Mouse (Mus musculus): Measurements from ENCODE around the gene Ppil3.

Gene Ppil3

GRCm38 (mm10) chr1:58445143-58445722 lies at the start of gene Ppil3, which contains the start of gene Nif3l1:
Gene Ppil3, minus strand, starts transcription at chr1:58445486.
Gene Nif3l1, plus strand, starts transcription at chr1:58445151.
- peak; percentile 91 for DNase-seq (ENCODE audit: low spot score)

GRCm38 (mm10) chr1:58482647-58483046 lies 37.4 kb upstream of the Ppil3 start:
- DNase-seq (ENCODE audit: low spot score): no peak

- DNase-seq (ENCODE audit: low spot score): no peak
These were observed 30.4 kb upstream of the Ppil3 start for GRCm38 (mm10) chr1:58475662-58476061.

- no peak for DNase-seq (ENCODE audit: low spot score)
These were observed 20.3 kb upstream of the Ppil3 start for GRCm38 (mm10) chr1:58465561-58465960.

GRCm38 (mm10) chr1:58465042-58465441 lies 19.8 kb upstream of the Ppil3 start:
- no peak for DNase-seq (ENCODE audit: low spot score)

- no peak for DNase-seq (ENCODE audit: low spot score)
These were observed 18.6 kb upstream of the Ppil3 start for GRCm38 (mm10) chr1:58463935-58464334.

- DNase-seq (ENCODE audit: low spot score): no peak
These were observed 15.3 kb upstream of the Ppil3 start for GRCm38 (mm10) chr1:58460566-58460965.

- no peak for DNase-seq (ENCODE audit: low spot score)
These were observed 13.6 kb upstream of the Ppil3 start for GRCm38 (mm10) chr1:58458867-58459266.

GRCm38 (mm10) chr1:58458175-58458574 lies 12.9 kb upstream of the Ppil3 start:
- DNase-seq (ENCODE audit: low spot score): no peak

GRCm38 (mm10) chr1:58454316-58454715 lies 9.0 kb upstream of the Ppil3 start:
- DNase-seq (ENCODE audit: low spot score): no peak

GRCm38 (mm10) chr1:58448396-58448795 lies 3.1 kb upstream of the Ppil3 start:
- no peak for DNase-seq (ENCODE audit: low spot score)

GRCm38 (mm10) chr1:58447766-58448165 lies 2.5 kb upstream of the Ppil3 start:
- no peak for DNase-seq (ENCODE audit: low spot score)

- no peak for DNase-seq (ENCODE audit: low spot score)
These were observed 575 bp upstream of the Ppil3 start for GRCm38 (mm10) chr1:58445861-58446260.

- DNase-seq (ENCODE audit: low spot score): peak; percentile 31
These were observed 595 bp downstream of the Ppil3 start for GRCm38 (mm10) chr1:58444691-58445090.

- no peak for DNase-seq (ENCODE audit: low spot score)
These were observed 20.7 kb downstream of the Ppil3 start for GRCm38 (mm10) chr1:58424551-58424950.

- peak; percentile 96 for DNase-seq (ENCODE audit: low spot score)
These were observed 21.7 kb downstream of the Ppil3 start, which contains the start of gene Clk1 for GRCm38 (mm10) chr1:58423371-58424248. Gene Clk1, minus strand, starts transcription at chr1:58424066.

GRCm38 (mm10) chr1:58422879-58423278 lies 22.4 kb downstream of the Ppil3 start:
- DNase-seq (ENCODE audit: low spot score): peak; percentile 80

- DNase-seq (ENCODE audit: low spot score): no peak
These were observed 24.3 kb downstream of the Ppil3 start for GRCm38 (mm10) chr1:58420961-58421360.

- DNase-seq (ENCODE audit: low spot score): no peak
These were observed 25.3 kb downstream of the Ppil3 start for GRCm38 (mm10) chr1:58420032-58420431.

GRCm38 (mm10) chr1:58416048-58416447 lies 29.2 kb downstream of the Ppil3 start:
- DNase-seq (ENCODE audit: low spot score): no peak

GRCm38 (mm10) chr1:58415442-58415841 lies 29.8 kb downstream of the Ppil3 start:
- DNase-seq (ENCODE audit: low spot score): no peak

- DNase-seq (ENCODE audit: low spot score): no peak
These were observed 34.5 kb downstream of the Ppil3 start for GRCm38 (mm10) chr1:58410776-58411175.

GRCm38 (mm10) chr1:58410198-58410588 lies 35.1 kb downstream of the Ppil3 start:
- no peak for DNase-seq (ENCODE audit: low spot score)
